Mouse (Mus musculus) liver, adult 2 months (tissue): ENCODE measurements around the gene Ppa1.

Experiments used
- CTCF ChIP-seq: fragments of 200-500 bp; IDR thresholded peaks from 2 replicates; pipeline ENCODE4 v1.5.1; 2011; ENCODE audit warnings: low read depth, low read length, control low read depth
- POLR2A ChIP-seq: fragments of 200-500 bp; IDR thresholded peaks from 2 replicates; pipeline ENCODE4 v1.6.1; 2011; ENCODE audit warnings: low read length, control low read depth; ENCODE audit not compliant: insufficient read depth; ENCODE audit errors: extremely low read depth

DNA sequence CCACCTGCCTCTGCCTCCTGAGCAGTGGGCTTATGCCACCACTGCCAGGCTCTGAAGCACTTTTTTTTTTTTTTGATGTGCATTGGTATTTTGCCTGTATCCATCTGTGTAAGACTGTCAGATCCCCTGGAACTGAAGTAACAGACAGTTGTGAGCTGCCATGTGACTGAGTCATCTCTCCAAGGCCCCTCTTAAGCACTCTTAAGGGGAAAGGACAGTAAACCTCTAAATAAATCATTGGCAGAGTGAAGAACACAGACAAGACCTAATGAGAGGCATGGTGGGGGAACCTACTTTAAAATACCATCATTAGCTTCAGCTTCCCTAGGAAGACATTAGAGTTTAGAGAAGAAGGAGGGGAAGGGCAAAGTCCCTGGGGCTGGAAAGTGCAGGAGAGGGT, 40.1 kb upstream of the Ppa1 start:
- TF ChIP-seq CTCF = no peak
- TF ChIP-seq POLR2A = no peak
